Mouse (Mus musculus) heart, adult 11 months (tissue): ENCODE measurements around the gene Vmn1r122.
"Not testable (repeated sequence)": the region's sequence is repeated elsewhere in the genome, so short reads cannot be mapped to it uniquely, and the experiment has no call there.

Source experiments
- DNase-seq: peaks from one replicate; pipeline ENCODE4 v3.0.0; 2022

Vmn1r122 gene

DNA sequence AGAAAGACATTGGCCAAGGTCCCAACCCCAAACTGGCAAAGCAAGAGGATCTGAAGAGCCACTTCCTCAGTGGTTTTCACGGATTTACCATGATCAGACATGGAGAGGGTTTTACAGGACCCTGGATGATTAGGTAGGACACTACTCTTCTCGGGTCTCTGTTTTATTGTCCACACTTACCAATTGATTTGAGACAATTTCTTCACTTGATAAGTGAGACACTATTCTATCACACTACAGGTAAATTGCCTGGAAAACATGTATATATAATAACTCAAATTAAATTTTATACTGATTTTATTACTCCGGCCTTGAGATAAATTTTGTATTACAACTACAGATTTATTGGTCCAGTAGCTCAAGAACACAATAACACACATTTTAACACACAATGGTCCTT lies at the start of gene Vmn1r122:
Gene Vmn1r122, minus strand, starts transcription at position 101 of the 400 bp plus-strand sequence.
- DNase-seq, result not testable (repeated sequence)

DNA sequence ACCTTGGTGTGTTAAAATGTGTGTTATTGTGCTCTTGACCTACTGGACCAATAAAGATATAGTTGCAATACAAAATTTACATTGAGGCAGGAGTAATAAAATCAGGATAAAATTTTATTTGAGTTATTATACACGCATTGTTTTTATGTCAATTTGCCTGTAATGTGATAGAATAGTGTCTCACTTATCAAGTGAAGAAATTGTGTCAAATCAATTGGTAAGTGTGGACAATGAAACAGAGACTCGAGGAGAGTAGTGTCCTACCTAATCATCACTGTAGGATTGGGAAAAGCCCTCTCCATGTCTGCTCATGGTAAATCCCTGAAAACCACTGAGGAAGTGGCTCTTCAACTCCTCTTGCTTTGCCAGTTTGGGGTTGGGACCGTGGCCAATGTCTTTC lies 28.0 kb upstream of the Vmn1r122 start, which contains the start of gene Vmn1r123:
Gene Vmn1r123, plus strand, starts transcription at position 301 of the 400 bp plus-strand sequence.
- DNase-seq, result not testable (repeated sequence)

DNA sequence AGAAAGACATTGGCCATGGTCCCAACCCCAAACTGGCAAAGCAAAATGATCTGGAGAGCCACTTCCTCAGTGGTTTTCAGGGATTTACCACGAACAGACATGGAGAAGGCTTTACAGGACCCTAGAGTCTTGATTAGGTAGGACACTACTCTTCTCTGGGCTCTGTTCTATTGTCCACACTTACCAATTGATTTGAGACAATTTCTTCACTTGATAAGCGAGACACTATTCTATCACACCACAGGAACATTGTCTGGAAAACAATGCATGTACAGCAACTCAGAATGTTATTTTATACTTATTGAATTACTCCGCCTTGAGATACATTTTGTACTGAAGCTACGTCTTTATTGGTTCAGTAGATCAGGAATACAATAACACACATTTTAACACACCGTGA lies 35.5 kb downstream of the Vmn1r122 start, which contains the start of gene Vmn1r121:
Gene Vmn1r121, minus strand, starts transcription at position 101 of the 400 bp plus-strand sequence.
- not testable (repeated sequence) for DNase-seq
